Mouse (Mus musculus) heart, postnatal 0 days (tissue): ENCODE data around the gene Zan.

Experiments used
- CTCF ChIP-seq: IDR thresholded peaks from 2 replicates; pipeline ENCODE4 v1.5.1; 2016; ENCODE audit warnings: antibody characterized with exemption, control low read depth, low read depth
- EP300 ChIP-seq: IDR thresholded peaks from 2 replicates; pipeline ENCODE4 v1.6.1; 2016; ENCODE audit warnings: antibody characterized with exemption, low read depth

GRCm38 (mm10) chr5:137335066-137335465, 141.8 kb downstream of the Zan start:
- TF ChIP-seq CTCF (no peak), EP300 (no peak)
